Mouse (Mus musculus) stomach, embryonic 14.5 days (tissue): Measurements from ENCODE around the gene 1700001J03Rik. TPM values are rescaled to one million over a fixed set of nuclear protein-coding genes. Genes with fewer than 3 reads are reported as not detected.
"Not testable (repeated sequence)": the region's sequence is repeated elsewhere in the genome, so short reads cannot be mapped to it uniquely, and the experiment has no call there.

ENCODE experiments used
- ATAC-seq: fragments of 200-750 bp; cut with Nextera tagmentation; 2 replicates; pipeline ENCODE4 v1.8.0; 2017; ENCODE audit warnings: low read depth, moderate TSS enrichment; ENCODE audit not compliant: insufficient number of reproducible peaks, insufficient read depth, low FRiP score
- H3K27ac ChIP-seq: fragments of 300-500 bp; sonication (generic); 2 replicates; pipeline ENCODE4 v1.5.1; 2014; ENCODE audit warnings: mild to moderate bottlenecking, low read length, moderate library complexity, mixed read lengths
- H3K27me3 ChIP-seq: fragments of 300-500 bp; sonication (generic); 2 replicates; pipeline ENCODE4 v1.6.1; 2014; ENCODE audit warnings: low read length, control low read depth, mixed read lengths; ENCODE audit not compliant: control insufficient read depth, insufficient read depth
- H3K36me3 ChIP-seq: fragments of 300-500 bp; sonication (generic); 2 replicates; pipeline ENCODE4 v1.6.1; 2014; ENCODE audit warnings: mild to moderate bottlenecking, control low read depth, low read length, moderate library complexity, mixed read lengths; ENCODE audit not compliant: control insufficient read depth, insufficient read depth
- H3K4me1 ChIP-seq: fragments of 300-500 bp; sonication (generic); 2 replicates; pipeline ENCODE4 v1.6.1; 2014; ENCODE audit warnings: low read length, control low read depth, mixed read lengths; ENCODE audit not compliant: control insufficient read depth, insufficient read depth
- H3K4me2 ChIP-seq: fragments of 300-500 bp; sonication (generic); replicated peaks from 2 replicates; pipeline ENCODE4 v1.6.1; 2014; ENCODE audit warnings: low read depth, low read length, control low read depth
- H3K4me3 ChIP-seq: fragments of 300-500 bp; sonication (generic); 2 replicates; pipeline ENCODE4 v1.5.1; 2014; ENCODE audit warnings: low read depth, low read length, control low read depth
- H3K9ac ChIP-seq: fragments of 300-500 bp; sonication (generic); replicated peaks from 2 replicates; pipeline ENCODE4 v1.6.1; 2014; ENCODE audit warnings: low read depth, mild to moderate bottlenecking, control low read depth, low read length, moderate library complexity, mixed read lengths
- H3K9me3 ChIP-seq: fragments of 300-500 bp; sonication (generic); 2 replicates; pipeline ENCODE4 v1.6.1; 2016; ENCODE audit warnings: low read depth, low read length, control low read depth; ENCODE audit not compliant: control insufficient read depth
- WGBS: fragments of 180-500 bp; shearing (Covaris S2); extraction: QIAGEN DNeasy Blood & Tissue Kit; methylation state at CpG from one replicate; pipeline ENCODE4 v1.1.7; 2014; 5-methylcytosine and 5-hydroxymethylcytosine counted together
- polyA plus RNA-seq: library from polyadenylated mRNA; unstranded; fragments of >200 nt; fragmentation: Nextera tagmentation; extraction: Ambion mirVana; gene quantifications from 2 replicates; pipeline ENCODE4 v1.2.1, GENCODE M21; 2014

1700001J03Rik gene
- polyA plus RNA-seq, result not detected in 2 replicates

GRCm38 (mm10) chr5:146185204-146185603, at the start of gene 1700001J03Rik:
1700001J03Rik (minus strand) TSS chr5:146185304.
- 78% methylated on average over 4 of the region's 4 CpGs for WGBS
- H3K4me3 ChIP-seq, ATAC-seq, H3K4me1 ChIP-seq, H3K9me3 ChIP-seq, H3K9ac ChIP-seq, H3K27ac ChIP-seq, H3K36me3 ChIP-seq, H3K27me3 ChIP-seq, H3K4me2 ChIP-seq: not testable (repeated sequence)

DNA sequence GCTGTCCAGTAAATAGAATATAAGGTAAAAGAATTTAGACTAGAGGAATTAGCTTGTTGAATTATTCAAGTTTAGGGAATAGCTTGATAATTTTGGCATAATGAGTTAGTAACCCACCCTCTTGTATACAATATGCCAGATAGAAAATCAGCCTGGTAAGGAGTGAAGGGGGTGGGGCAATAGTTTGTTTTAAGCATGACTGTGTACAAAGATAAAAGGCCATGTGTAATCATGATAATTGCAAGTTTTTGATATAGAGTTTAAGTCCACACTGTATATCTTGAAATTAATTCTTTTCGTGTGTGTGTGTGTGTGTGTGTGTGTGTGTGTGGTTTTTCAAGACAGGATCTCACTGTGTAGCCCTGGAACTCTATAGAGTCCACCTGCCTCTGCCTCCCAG, 49.2 kb upstream of the 1700001J03Rik start:
- Histone ChIP-seq H3K36me3 (no peaks in the 10 kb centered on the region), H3K4me1 (peaks cover 15% of the 10 kb centered on the region), H3K9ac (no peak overlapping the region), H3K9me3 (no peaks in the 10 kb centered on the region), H3K4me2 (no peak overlapping the region), H3K27me3 (no peaks in the 10 kb centered on the region), H3K27ac (no peak overlapping the region), H3K4me3 (no peak overlapping the region)
- no peak for ATAC-seq
- WGBS, result 70% methylated on average over 1 of the region's 1 CpGs

GRCm38 (mm10) chr5:146232816-146233215, 47.7 kb upstream of the 1700001J03Rik start:
- Histone ChIP-seq H3K27ac (no peak overlapping the region), H3K9me3 (no peaks in the 10 kb centered on the region), H3K4me3 (peak overlapping the region; percentile 76), H3K4me2 (peak overlapping the region; percentile 75), H3K9ac (0 out of 2 replicates have a peak overlapping the region, but pooled peaks have one; percentile 4), H3K36me3 (no peaks in the 10 kb centered on the region), H3K4me1 (peaks cover 12% of the 10 kb centered on the region), H3K27me3 (no peaks in the 10 kb centered on the region)
- ATAC-seq, result no peak
- WGBS, result 48% methylated on average over 11 of the region's 11 CpGs

GRCm38 (mm10) chr5:146232056-146232675, 47.1 kb upstream of the 1700001J03Rik start:
- Histone ChIP-seq H3K9me3 (no peaks in the 10 kb centered on the region), H3K9ac (peak overlapping the region; percentile 89), H3K4me3 (peak overlapping the region; percentile 76), H3K4me2 (peak overlapping the region; percentile 75), H3K27me3 (no peaks in the 10 kb centered on the region), H3K27ac (no peak overlapping the region), H3K4me1 (peaks cover 12% of the 10 kb centered on the region), H3K36me3 (no peaks in the 10 kb centered on the region)
- WGBS, result 29% methylated on average over 6 of the region's 6 CpGs
- no peak for ATAC-seq

DNA sequence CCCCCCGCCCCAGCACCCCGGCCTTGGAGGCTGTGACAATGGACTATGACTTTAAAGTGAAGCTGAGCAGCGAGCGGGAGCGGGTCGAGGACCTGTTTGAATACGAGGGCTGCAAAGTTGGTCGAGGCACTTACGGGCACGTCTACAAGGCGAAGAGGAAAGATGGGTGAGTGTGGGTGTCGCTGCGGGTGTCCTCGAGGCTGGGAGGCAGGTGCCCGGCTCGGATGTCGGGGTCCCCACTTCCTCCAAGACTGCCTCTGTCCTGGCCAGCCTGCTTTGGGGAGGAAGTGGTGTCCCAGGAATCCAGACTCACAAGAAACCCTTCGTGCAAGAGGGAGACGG, 46.5 kb upstream of the 1700001J03Rik start:
- Histone ChIP-seq H3K4me2 (peak overlapping the region; percentile 75), H3K27ac (peak overlapping the region; percentile 97; the same call in 1 of the 2 replicates), H3K9me3 (no peaks in the 10 kb centered on the region), H3K4me3 (peak overlapping the region; percentile 76), H3K4me1 (peaks cover 12% of the 10 kb centered on the region), H3K36me3 (no peaks in the 10 kb centered on the region), H3K27me3 (no peaks in the 10 kb centered on the region), H3K9ac (peak overlapping the region; percentile 89)
- WGBS, result under 1% methylated on average over 19 of the region's 19 CpGs
- peak; percentile 26; the same call in 1 of the 2 replicates for ATAC-seq

- under 1% methylated on average over 89 of the region's 102 CpGs for WGBS
- no peaks in the 10 kb centered on the region for H3K36me3 ChIP-seq
- H3K27me3 ChIP-seq, result no peaks in the 10 kb centered on the region
- ATAC-seq, result peak; percentile 89
- H3K4me1 ChIP-seq, result peaks cover 12% of the 10 kb centered on the region
- H3K4me3 ChIP-seq, result peak within 1 kb of the TSS; percentile 76
- no peaks in the 10 kb centered on the region for H3K9me3 ChIP-seq
- H3K9ac ChIP-seq, result peak within 1 kb of the TSS; percentile 89
- H3K27ac ChIP-seq, result peak within 1 kb of the TSS; percentile 97
- H3K4me2 ChIP-seq, result peak within 1 kb of the TSS; percentile 75
Observed at GRCm38 (mm10) chr5:146230864-146231654, 46.0 kb upstream of the 1700001J03Rik start, which contains the start of gene Cdk8. Cdk8 (plus strand) TSS chr5:146231230.

GRCm38 (mm10) chr5:146229869-146230650, 45.0 kb upstream of the 1700001J03Rik start:
- Histone ChIP-seq H3K9ac (no peak overlapping the region; the same call in 1 of the 2 replicates), H3K4me2 (peak overlapping the region; percentile 54), H3K4me1 (peaks cover 12% of the 10 kb centered on the region), H3K4me3 (peak overlapping the region; percentile 76), H3K9me3 (no peaks in the 10 kb centered on the region), H3K36me3 (no peaks in the 10 kb centered on the region), H3K27me3 (no peaks in the 10 kb centered on the region), H3K27ac (peak overlapping the region; percentile 97; the same call in 1 of the 2 replicates)
- WGBS, result 54% methylated on average over 17 of the region's 17 CpGs
- no peak for ATAC-seq

- Histone ChIP-seq H3K4me2 (no peak overlapping the region), H3K9ac (no peak overlapping the region), H3K4me3 (no peak overlapping the region), H3K36me3 (no peaks in the 10 kb centered on the region), H3K27ac (no peak overlapping the region), H3K27me3 (no peaks in the 10 kb centered on the region), H3K9me3 (no peaks in the 10 kb centered on the region), H3K4me1 (peaks cover 5% of the 10 kb centered on the region; the same call in 1 of the 2 replicates)
- no peak for ATAC-seq
- 85% methylated on average over 8 of the region's 8 CpGs for WGBS
Observed at GRCm38 (mm10) chr5:146227496-146227895, 42.4 kb upstream of the 1700001J03Rik start.
